Mouse (Mus musculus): ENCODE measurements at regions not wholly inside any gene's neighbourhood (a gene's known extent, or its start where the extent isn't known, plus 50 kb on each side); places are given as distances from the start of the nearest gene placed in this dataset.

DNA sequence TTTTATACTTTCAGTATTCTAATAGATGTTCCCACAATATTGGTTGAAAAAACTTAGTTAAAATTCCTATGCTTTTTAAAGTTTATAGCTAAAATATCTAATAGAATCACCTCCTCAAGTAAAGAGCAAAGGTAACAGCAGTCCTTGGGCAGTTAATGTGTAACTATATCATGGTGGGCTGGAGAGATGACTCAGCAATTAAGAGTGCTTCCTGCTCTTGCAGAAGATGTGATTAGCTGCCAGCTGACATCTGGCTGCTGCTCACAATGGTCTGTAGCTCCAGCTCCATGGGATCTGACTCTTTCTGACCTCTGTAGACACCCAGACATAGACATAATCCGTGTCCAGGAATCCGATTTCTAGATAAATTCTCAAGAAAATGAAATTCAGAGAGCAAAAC lies 1044.5 kb upstream of the Lcorl start:
- no peak overlapping the region for H3K9ac ChIP-seq
- no peak for ATAC-seq (ENCODE audit: extremely low read depth, insufficient number of reproducible peaks, low FRiP score, low TSS enrichment)

GRCm38 (mm10) chr5:46894037-46894436 lies 1036.6 kb upstream of the Lcorl start:
- Histone ChIP-seq H3K36me3 (no peaks in the 10 kb centered on the region), H3K4me2 (no peak overlapping the region), H3K27me3 (replicated peaks) (no peaks in the 10 kb centered on the region), H3K9me3 (no peaks in the 10 kb centered on the region), H3K9ac (no peak overlapping the region), H3K27ac (replicated peaks) (no peak overlapping the region), H3K4me3 (no peak overlapping the region), H3K4me1 (no peaks in the 10 kb centered on the region)
- 73% methylated on average over 2 of the region's 2 CpGs for WGBS
- no peak for ATAC-seq (ENCODE audit: extremely low read depth, insufficient number of reproducible peaks, low FRiP score, low TSS enrichment)

More for the DNA sequence above, 1044.5 kb upstream of the Lcorl start:
- WGBS, result 74% methylated on average over 2 of the region's 2 CpGs
- H3K4me2 ChIP-seq, result no peak overlapping the region
- no peaks in the 10 kb centered on the region for H3K4me1 ChIP-seq
- no peaks in the 10 kb centered on the region for H3K27me3 ChIP-seq (replicated peaks)
- H3K27ac ChIP-seq (replicated peaks), result no peak overlapping the region
- H3K9me3 ChIP-seq, result no peaks in the 10 kb centered on the region
- H3K4me3 ChIP-seq, result no peak overlapping the region
- no peaks in the 10 kb centered on the region for H3K36me3 ChIP-seq

- Histone ChIP-seq H3K4me2 (no peak overlapping the region), H3K4me3 (no peak overlapping the region), H3K9ac (no peak overlapping the region), H3K4me1 (no peaks in the 10 kb centered on the region), H3K27me3 (replicated peaks) (no peaks in the 10 kb centered on the region), H3K9me3 (no peaks in the 10 kb centered on the region), H3K36me3 (no peaks in the 10 kb centered on the region), H3K27ac (replicated peaks) (no peak overlapping the region)
- ATAC-seq (ENCODE audit: extremely low read depth, insufficient number of reproducible peaks, low FRiP score, low TSS enrichment), result no peak
These were observed 1026.5 kb upstream of the Lcorl start for GRCm38 (mm10) chr5:46883956-46884355.

DNA sequence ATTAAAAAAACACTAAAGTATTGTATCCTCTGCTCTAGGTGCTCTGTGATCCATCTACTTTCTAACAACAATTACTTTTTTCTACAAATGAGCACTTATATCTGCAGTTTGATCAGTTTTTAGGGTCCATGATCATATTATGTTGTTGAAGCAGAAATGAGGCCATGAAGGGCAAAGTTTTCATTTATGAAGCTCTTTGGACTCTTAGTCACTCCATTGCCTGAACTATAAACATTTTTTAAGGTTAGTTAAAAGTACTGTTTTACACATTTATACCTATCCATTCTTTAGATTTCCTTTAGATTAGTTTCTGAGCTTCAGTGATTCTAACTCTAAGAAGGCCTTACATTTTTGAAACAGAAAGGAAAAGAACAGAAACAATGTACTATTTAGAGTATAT lies 999.4 kb upstream of the Lcorl start:
- no peak for ATAC-seq (ENCODE audit: extremely low read depth, insufficient number of reproducible peaks, low FRiP score, low TSS enrichment)
- no peak overlapping the region for H3K27ac ChIP-seq (replicated peaks)
- no peak overlapping the region for H3K9ac ChIP-seq
- H3K36me3 ChIP-seq, result no peaks in the 10 kb centered on the region
- H3K4me3 ChIP-seq, result no peak overlapping the region
- no peaks in the 10 kb centered on the region for H3K4me1 ChIP-seq
- no peaks in the 10 kb centered on the region for H3K9me3 ChIP-seq
- no peak overlapping the region for H3K4me2 ChIP-seq
- no peaks in the 10 kb centered on the region for H3K27me3 ChIP-seq (replicated peaks)

- ATAC-seq (ENCODE audit: extremely low read depth, insufficient number of reproducible peaks, low FRiP score, low TSS enrichment), result no peak
- Histone ChIP-seq H3K4me2 (no peak overlapping the region), H3K4me3 (no peak overlapping the region), H3K9me3 (no peaks in the 10 kb centered on the region), H3K9ac (no peak overlapping the region), H3K4me1 (no peaks in the 10 kb centered on the region), H3K27ac (replicated peaks) (no peak overlapping the region), H3K27me3 (replicated peaks) (no peaks in the 10 kb centered on the region), H3K36me3 (no peaks in the 10 kb centered on the region)
- 59% methylated on average over 2 of the region's 2 CpGs for WGBS
These were observed 987.8 kb upstream of the Lcorl start for GRCm38 (mm10) chr5:46845175-46845574.

DNA sequence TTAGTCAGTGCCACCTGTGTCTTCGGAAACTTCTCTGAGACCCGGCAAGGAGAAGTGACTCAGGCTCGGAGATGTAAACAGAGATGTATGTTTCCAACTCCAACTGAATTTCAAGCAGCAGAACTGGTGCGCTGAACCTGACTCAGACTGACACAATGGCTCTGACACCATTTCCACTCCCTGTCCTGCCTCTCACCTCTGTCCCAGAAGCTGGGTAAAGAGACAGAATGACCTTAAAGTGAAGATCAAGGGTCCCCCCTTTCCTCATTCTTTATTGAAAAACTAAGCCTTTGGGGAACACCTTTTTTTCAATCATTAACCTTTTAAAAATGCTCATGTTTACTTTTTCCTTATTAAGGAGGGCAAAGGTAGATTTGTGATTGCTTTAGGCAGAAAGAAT lies 979.4 kb upstream of the Lcorl start:
- Histone ChIP-seq H3K27me3 (replicated peaks) (no peaks in the 10 kb centered on the region), H3K9ac (no peak overlapping the region), H3K4me2 (no peak overlapping the region), H3K4me1 (no peaks in the 10 kb centered on the region), H3K36me3 (no peaks in the 10 kb centered on the region), H3K27ac (replicated peaks) (no peak overlapping the region), H3K9me3 (no peaks in the 10 kb centered on the region), H3K4me3 (no peak overlapping the region)
- 73% methylated on average over 4 of the region's 4 CpGs for WGBS
- no peak for ATAC-seq (ENCODE audit: extremely low read depth, insufficient number of reproducible peaks, low FRiP score, low TSS enrichment)

GRCm38 (mm10) chr5:46830797-46831618 lies 973.6 kb upstream of the Lcorl start:
- Histone ChIP-seq H3K4me3 (no peak overlapping the region), H3K27ac (replicated peaks) (no peak overlapping the region), H3K9me3 (no peaks in the 10 kb centered on the region), H3K4me1 (no peaks in the 10 kb centered on the region), H3K27me3 (replicated peaks) (no peaks in the 10 kb centered on the region), H3K36me3 (no peaks in the 10 kb centered on the region), H3K9ac (no peak overlapping the region), H3K4me2 (no peak overlapping the region)
- ATAC-seq (ENCODE audit: extremely low read depth, insufficient number of reproducible peaks, low FRiP score, low TSS enrichment), result no peak
- WGBS, result 74% methylated on average over 9 of the region's 9 CpGs

- H3K9me3 ChIP-seq, result no peaks in the 10 kb centered on the region
- H3K36me3 ChIP-seq, result no peaks in the 10 kb centered on the region
- 82% methylated on average over 6 of the region's 6 CpGs for WGBS
- H3K4me2 ChIP-seq, result no peak overlapping the region
- no peaks in the 10 kb centered on the region for H3K27me3 ChIP-seq (replicated peaks)
- H3K4me3 ChIP-seq, result no peak overlapping the region
- H3K27ac ChIP-seq (replicated peaks), result no peak overlapping the region
- ATAC-seq (ENCODE audit: extremely low read depth, insufficient number of reproducible peaks, low FRiP score, low TSS enrichment), result no peak
- H3K4me1 ChIP-seq, result no peaks in the 10 kb centered on the region
- H3K9ac ChIP-seq, result no peak overlapping the region
These were observed 972.7 kb upstream of the Lcorl start for GRCm38 (mm10) chr5:46830114-46830513.

- no peak overlapping the region for H3K4me2 ChIP-seq
- H3K9ac ChIP-seq, result no peak overlapping the region
- no peak for ATAC-seq (ENCODE audit: extremely low read depth, insufficient number of reproducible peaks, low FRiP score, low TSS enrichment)
- no peak overlapping the region for H3K4me3 ChIP-seq
- 79% methylated on average over 1 of the region's 1 CpGs for WGBS
- no peak overlapping the region for H3K27ac ChIP-seq (replicated peaks)
- H3K27me3 ChIP-seq (replicated peaks), result no peaks in the 10 kb centered on the region
- H3K9me3 ChIP-seq, result no peaks in the 10 kb centered on the region
- H3K4me1 ChIP-seq, result no peaks in the 10 kb centered on the region
- H3K36me3 ChIP-seq, result no peaks in the 10 kb centered on the region
These were observed 969.0 kb upstream of the Lcorl start for GRCm38 (mm10) chr5:46826381-46826780.

DNA sequence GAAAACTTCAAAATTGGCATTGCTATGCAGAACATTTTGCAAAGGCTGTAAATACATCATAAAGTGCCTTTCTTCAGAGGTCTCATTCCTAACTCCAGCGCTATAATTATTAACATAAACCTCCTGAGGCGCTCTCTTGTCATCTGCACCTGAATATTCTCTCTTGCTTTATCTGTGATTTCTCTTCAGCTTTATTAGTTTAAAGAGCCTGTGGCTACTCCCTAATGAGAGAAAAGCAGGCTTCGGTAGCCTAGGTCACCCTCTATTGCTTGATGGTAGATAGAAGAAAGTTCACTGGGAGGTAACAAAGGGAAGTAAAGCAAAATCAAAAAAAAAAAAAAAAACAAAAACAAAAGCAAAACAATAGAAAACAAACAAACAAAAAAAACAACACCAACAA lies 967.5 kb upstream of the Lcorl start:
- ATAC-seq (ENCODE audit: extremely low read depth, insufficient number of reproducible peaks, low FRiP score, low TSS enrichment), result no peak
- Histone ChIP-seq H3K9ac (no peak overlapping the region), H3K4me2 (no peak overlapping the region), H3K9me3 (no peaks in the 10 kb centered on the region), H3K36me3 (no peaks in the 10 kb centered on the region), H3K4me3 (no peak overlapping the region), H3K27me3 (replicated peaks) (no peaks in the 10 kb centered on the region), H3K4me1 (no peaks in the 10 kb centered on the region), H3K27ac (replicated peaks) (no peak overlapping the region)
- WGBS, result 85% methylated on average over 3 of the region's 3 CpGs

DNA sequence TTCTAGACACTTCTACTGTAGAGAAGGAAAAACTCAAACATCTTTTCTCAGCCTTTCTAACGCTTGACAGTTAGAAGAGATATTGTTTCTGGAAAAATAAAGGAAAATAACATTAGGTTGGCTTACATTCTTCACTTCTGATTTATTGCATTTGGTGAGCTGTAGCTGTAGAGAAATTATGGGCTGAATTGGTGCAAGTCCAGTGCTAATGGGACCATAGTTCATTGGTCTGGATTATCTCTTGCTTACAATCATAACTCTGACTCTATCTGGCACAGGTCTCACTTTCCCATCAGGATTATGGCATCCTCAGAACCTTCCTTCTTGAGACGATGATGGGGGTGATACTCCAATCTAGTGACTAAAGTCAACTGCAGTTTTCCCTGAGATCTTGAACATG lies 937.7 kb upstream of the Lcorl start:
- WGBS, result 77% methylated on average over 2 of the region's 2 CpGs
- H3K4me1 ChIP-seq, result peaks cover 21% of the 10 kb centered on the region
- no peaks in the 10 kb centered on the region for H3K9me3 ChIP-seq
- no peak overlapping the region for H3K27ac ChIP-seq (replicated peaks)
- no peaks in the 10 kb centered on the region for H3K27me3 ChIP-seq (replicated peaks)
- no peak overlapping the region for H3K4me2 ChIP-seq
- H3K4me3 ChIP-seq, result no peak overlapping the region
- H3K36me3 ChIP-seq, result no peaks in the 10 kb centered on the region
- no peak overlapping the region for H3K9ac ChIP-seq
- ATAC-seq (ENCODE audit: extremely low read depth, insufficient number of reproducible peaks, low FRiP score, low TSS enrichment), result no peak

GRCm38 (mm10) chr5:46794028-46794705 lies 936.8 kb upstream of the Lcorl start:
- 47% methylated on average over 7 of the region's 7 CpGs for WGBS
- H3K9ac ChIP-seq, result no peak overlapping the region
- H3K27me3 ChIP-seq (replicated peaks), result no peaks in the 10 kb centered on the region

More at GRCm38 (mm10) chr5:46794028-46794705, 936.8 kb upstream of the Lcorl start:
- no peak for ATAC-seq (ENCODE audit: extremely low read depth, insufficient number of reproducible peaks, low FRiP score, low TSS enrichment)
- Histone ChIP-seq H3K27ac (replicated peaks) (no peak overlapping the region), H3K9me3 (no peaks in the 10 kb centered on the region), H3K4me2 (no peak overlapping the region), H3K4me3 (no peak overlapping the region), H3K36me3 (no peaks in the 10 kb centered on the region), H3K4me1 (peaks cover 21% of the 10 kb centered on the region)
